Mouse (Mus musculus) kidney, adult 10 weeks (tissue): ENCODE data around the gene Gabbr1. TPM values are rescaled to one million over a fixed set of nuclear protein-coding genes. Genes with fewer than 3 reads are reported as not detected.

ENCODE experiments used
- polyA plus RNA-seq: library from polyadenylated mRNA; stranded (reverse); fragments of 350-450 nt; fragmentation: Illumina TruSeq; extraction: RNeasy Lipid Tissue Mini Kit (QIAGEN cat#74804); gene quantifications from one replicate; pipeline ENCODE4 v1.2.3, GENCODE M21; 2014; ENCODE audit warnings: low read depth, low replicate concordance

The Gabbr1 gene
- polyA plus RNA-seq = 20.6 TPM

DNA sequence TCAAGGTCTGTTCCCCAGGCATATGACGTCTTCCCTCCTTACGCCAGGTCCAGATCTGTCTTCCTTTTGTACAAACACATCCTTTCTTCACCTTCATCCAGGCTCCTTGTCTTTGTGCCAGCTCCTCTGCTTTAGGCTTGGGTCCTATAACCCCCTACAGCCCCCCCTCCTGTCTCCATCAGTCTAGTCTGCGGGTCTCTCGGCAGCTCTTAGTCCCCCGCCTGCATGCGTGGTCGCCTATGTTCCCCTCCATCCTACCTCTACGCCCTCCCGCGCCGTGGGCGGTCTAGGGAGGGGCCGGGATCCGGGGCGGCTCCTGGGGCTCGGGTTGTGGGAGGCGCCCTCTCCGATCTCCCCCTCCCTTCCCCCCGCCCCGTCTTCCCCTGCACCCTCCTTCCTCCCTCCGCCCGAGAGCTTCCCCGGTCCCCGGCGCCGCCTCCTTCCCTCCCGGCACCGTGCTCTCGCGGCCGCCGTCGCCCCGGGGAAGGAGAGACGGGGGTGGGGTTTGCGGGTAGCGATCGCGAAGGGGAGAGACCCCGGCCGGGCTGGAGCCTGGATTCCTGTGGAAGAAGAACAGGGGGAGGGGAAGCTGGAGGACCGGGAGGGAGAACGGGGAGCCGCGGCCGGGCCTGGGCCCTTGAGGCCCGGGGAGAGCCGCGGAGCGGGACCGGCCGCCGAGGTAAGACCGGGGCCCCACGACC, at the start of gene Gabbr1:
Gabbr1 (plus strand) TSS at position 356 of the 701 bp plus-strand sequence.

GRCm38 (mm10) chr17:37000863-37001262, 44.9 kb upstream of the Gabbr1 start, which contains the start of gene Zfp57:
Zfp57 (plus strand) TSS chr17:37001163.

DNA sequence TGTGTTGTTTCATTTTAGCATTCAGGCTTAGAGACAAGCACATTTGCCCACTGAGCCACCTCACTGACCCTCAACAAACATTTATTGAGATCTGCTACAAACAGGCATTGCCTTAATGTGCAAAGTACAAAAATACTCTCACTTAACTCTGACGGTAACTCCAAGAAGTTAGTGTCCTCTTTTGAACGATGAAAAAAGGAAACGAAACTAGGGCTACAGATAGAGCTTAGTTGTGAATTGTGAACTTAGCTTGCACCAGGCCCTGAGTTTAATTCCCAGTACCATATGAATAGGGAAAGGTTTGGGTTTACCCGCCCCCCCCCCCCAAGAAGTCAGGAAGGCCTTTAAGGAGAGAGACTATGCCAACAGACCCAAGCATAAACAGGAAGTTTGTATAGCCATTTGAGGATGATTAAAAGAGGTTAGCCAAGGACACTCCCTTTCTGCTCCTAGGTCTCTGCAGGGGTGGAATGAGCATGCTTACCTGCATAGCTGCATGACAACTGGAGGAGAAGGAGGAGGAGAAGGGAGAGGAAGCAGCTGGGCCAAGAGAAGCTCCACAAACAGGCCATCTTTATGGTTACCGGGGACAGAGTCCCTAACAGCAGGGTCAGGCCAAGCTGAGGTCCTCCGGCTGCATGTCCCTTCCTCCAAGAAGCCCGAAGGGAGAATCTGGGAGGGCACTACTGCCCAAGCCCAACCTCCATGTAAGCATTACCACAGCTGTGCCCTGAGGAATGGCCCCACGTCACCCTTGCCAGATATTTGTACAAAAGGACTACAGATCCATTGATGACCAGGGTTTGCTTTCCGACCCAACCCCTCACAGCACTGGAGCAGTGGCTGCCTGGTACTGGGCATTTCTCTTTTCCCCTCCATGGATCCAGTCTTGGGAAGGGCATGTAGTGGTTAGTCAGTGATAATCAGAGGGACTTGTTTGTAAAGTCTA, 22.9 kb upstream of the Gabbr1 start, which contains the start of gene Mog:
Mog (minus strand) TSS at position 771 of the 949 bp plus-strand sequence.

GRCm38 (mm10) chr17:37088399-37088798, 42.6 kb downstream of the Gabbr1 start, which contains the start of gene Olfr90:
Olfr90 (minus strand) TSS chr17:37088499.

DNA sequence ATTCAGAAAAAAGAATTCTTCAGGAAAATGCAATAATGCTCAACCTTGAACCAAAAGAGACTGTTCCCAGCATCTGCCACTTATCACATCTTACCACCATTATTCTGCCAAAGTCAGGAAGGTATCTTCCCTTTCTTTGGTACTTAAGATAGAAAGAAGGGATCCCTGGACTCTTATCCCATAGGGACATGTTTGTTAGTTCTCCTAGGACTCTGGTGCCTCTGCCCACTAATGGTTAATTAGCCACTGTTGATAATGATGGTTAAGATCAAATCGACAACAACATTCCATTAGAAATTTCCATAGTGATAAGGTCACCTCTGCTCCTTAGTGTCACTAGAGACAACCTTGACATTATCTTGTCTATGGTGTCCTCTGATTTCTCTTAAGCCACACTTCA, 52.4 kb downstream of the Gabbr1 start, which contains the start of gene Olfr91:
Olfr91 (minus strand) TSS at position 101 of the 400 bp plus-strand sequence.

DNA sequence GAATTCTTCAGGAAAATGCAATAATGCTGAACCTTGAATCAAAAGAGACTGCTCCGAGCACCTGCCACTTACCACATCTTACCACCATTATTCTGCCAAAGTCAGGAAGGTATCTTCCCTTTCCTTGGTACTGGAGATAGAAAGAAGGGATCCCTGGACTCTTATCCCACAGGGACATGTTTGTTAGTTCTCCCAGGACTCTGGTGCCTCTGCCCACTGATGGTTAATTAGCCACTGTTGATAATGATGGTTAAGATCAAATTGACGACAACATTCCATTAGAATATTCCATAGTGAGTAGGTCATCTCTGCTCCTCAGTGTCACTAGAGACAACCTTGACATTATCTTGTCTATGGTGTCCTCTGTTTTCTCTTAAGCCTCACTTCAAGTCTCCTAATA, 74.2 kb downstream of the Gabbr1 start, which contains the start of gene Olfr92:
Olfr92 (minus strand) TSS at position 101 of the 400 bp plus-strand sequence.

Other genes starting within 250 kb of the Gabbr1 start
- not detected for gene H2-M10.6, start 233.8 kb upstream of the Gabbr1 start, polyA plus RNA-seq
- 17.0 TPM for gene Trim26, start 208.8 kb upstream of the Gabbr1 start, polyA plus RNA-seq
- 0.32 TPM for gene Trim15, start 178.8 kb upstream of the Gabbr1 start, polyA plus RNA-seq
- not detected for gene Trim10, start 176.4 kb upstream of the Gabbr1 start, polyA plus RNA-seq
- gene Trim40, start 155.8 kb upstream of the Gabbr1 start, polyA plus RNA-seq = not detected
- gene Trim31, start 147.8 kb upstream of the Gabbr1 start, polyA plus RNA-seq = not detected
- gene Rnf39, start 103.0 kb upstream of the Gabbr1 start, polyA plus RNA-seq = 0.36 TPM
- 7.4 TPM for gene Ppp1r11, start 94.2 kb upstream of the Gabbr1 start, polyA plus RNA-seq
- 27.4 TPM for gene Znrd1, start 87.4 kb upstream of the Gabbr1 start, polyA plus RNA-seq
- gene Znrd1as, start 87.4 kb upstream of the Gabbr1 start, polyA plus RNA-seq = 32.4 TPM
- not detected for gene 2410137M14Rik, start 64.7 kb upstream of the Gabbr1 start, polyA plus RNA-seq
- gene H2-M5, start 56.4 kb upstream of the Gabbr1 start, polyA plus RNA-seq = not detected
- gene Zfp57, start 44.8 kb upstream of the Gabbr1 start, polyA plus RNA-seq = 1.8 TPM
- not detected for gene Mog, start 22.6 kb upstream of the Gabbr1 start, polyA plus RNA-seq
- gene Olfr90, start 42.5 kb downstream of the Gabbr1 start, polyA plus RNA-seq = not detected
- gene Olfr91, start 52.3 kb downstream of the Gabbr1 start, polyA plus RNA-seq = not detected
- not detected for gene Olfr92, start 74.1 kb downstream of the Gabbr1 start, polyA plus RNA-seq
- not detected for gene Olfr93, start 115.5 kb downstream of the Gabbr1 start, polyA plus RNA-seq
- 0.69 TPM for gene Ubd, start 147.9 kb downstream of the Gabbr1 start, polyA plus RNA-seq
- not detected for gene Olfr94, start 155.0 kb downstream of the Gabbr1 start, polyA plus RNA-seq
- gene Olfr95, start 167.2 kb downstream of the Gabbr1 start, polyA plus RNA-seq = not detected
- not detected for gene Olfr96, start 174.2 kb downstream of the Gabbr1 start, polyA plus RNA-seq
- gene Olfr97, start 191.4 kb downstream of the Gabbr1 start, polyA plus RNA-seq = not detected
- gene Olfr98, start 217.8 kb downstream of the Gabbr1 start, polyA plus RNA-seq = not detected
- gene H2-M3, start 224.3 kb downstream of the Gabbr1 start, polyA plus RNA-seq = 0.85 TPM
- gene Olfr99, start 237.5 kb downstream of the Gabbr1 start, polyA plus RNA-seq = not detected